Mouse (Mus musculus) pancreas, adult 10 weeks (tissue): ENCODE results near the gene Rnf41. TPM values are rescaled to one million over a fixed set of nuclear protein-coding genes. Genes with fewer than 3 reads are reported as not detected.

Source experiments
- polyA plus RNA-seq: library from polyadenylated mRNA; stranded (reverse); fragments of 350-450 nt; fragmentation: Illumina TruSeq; extraction: RNeasy Lipid Tissue Mini Kit (QIAGEN cat#74804); gene quantifications from one replicate; pipeline ENCODE4 v1.2.3, GENCODE M21; 2015; ENCODE audit warnings: low read depth, low replicate concordance; ENCODE audit not compliant: insufficient read depth

Rnf41 gene
- 6.6 TPM for polyA plus RNA-seq

DNA sequence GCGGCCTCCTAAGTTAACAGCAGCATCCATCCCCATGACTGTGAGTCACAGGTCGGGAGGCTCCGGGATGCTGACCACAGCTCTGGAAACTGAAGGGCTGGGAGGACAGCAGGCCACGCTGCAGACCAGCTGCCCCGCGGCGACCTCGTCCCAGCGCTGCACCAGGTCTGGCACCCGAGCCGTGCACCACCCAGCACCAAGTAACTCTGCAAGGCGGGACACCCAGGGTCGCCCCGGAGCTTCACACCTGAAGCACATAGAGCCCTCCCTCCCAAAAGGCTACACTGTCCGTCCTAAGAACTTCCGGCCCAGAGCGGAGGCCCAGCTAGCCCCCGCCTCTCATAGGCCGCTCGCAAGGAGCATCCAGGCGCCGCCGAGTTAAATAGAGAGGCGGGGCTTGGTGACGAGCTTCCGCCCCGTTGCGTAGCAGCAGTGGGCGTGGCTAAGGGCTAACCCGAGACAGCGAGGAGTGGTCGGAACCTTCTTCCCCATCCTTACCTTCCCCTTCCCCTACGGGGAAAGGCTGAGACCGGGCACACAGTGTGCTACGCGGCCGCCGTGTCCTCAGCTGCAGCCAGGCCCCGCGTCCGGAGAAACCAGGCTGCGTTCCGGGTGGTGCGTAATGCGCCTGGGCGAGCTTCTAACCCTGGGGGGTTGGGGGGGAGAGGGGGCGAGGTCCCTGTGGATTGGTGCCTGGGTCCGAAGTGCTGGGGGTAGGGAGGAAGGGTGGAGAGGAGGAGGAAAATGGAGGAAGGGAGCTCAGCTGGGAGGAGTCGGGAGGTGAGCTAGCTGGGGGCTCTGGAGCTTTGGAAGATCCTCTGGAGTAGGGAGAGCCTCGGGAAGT is at the start of gene Rnf41, which contains the start of gene Nabp2:
Gene Rnf41, plus strand, starts transcription at position 447 of the 844 bp plus-strand sequence.
Gene Nabp2, minus strand, starts transcription at position 282 of the 844 bp plus-strand sequence.

DNA sequence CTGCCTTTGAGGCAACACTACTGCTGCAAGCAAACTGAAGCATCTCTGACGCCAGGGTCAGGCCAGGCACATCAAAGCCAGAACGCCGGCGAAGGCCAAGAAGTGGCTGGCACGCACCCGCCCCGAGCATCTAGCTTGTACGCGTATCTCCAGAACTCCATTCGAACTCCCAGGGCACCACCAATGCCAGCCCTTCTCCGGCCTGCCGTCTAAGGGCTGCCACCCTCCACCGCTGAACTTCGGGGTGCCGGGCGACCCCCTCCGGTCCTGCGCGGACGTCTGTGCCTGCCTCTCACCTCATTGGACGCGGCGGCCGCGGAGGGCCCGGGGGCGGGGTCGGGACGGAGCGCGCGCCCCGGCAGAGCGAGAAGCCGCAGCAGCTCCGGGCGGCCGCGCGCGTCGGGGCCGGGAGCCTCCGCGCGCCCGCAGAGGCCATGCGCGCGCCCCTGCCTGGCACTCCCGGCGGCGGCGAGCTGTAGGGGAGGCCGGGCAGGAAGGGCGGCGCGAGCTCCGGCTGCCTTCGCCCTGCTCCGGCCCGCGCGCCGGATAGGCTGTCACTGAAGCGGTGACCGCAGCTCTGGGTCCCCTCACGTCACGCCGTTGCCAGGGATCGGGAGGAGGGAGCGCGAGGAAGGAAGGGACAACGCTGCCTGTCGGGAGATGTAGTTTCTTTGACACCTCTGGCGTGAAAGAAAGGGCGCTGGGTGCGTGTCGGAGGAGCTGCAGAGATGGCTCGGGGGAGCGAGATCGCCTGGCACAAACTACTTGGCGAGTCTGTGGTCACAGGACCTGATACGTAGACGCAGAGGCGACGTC is 42.8 kb upstream of the Rnf41 start, which contains the start of gene Coq10a:
Gene Coq10a, minus strand, starts transcription at position 596 of the 816 bp plus-strand sequence.

GRCm38 (mm10) chr10:128376455-128377211 is 34.8 kb upstream of the Rnf41 start, which contains the start of gene Ankrd52:
Gene Ankrd52, plus strand, starts transcription at chr10:128377115.

GRCm38 (mm10) chr10:128401056-128401455 is 10.4 kb upstream of the Rnf41 start, which contains the start of gene Slc39a5:
Gene Slc39a5, minus strand, starts transcription at chr10:128401229.

DNA sequence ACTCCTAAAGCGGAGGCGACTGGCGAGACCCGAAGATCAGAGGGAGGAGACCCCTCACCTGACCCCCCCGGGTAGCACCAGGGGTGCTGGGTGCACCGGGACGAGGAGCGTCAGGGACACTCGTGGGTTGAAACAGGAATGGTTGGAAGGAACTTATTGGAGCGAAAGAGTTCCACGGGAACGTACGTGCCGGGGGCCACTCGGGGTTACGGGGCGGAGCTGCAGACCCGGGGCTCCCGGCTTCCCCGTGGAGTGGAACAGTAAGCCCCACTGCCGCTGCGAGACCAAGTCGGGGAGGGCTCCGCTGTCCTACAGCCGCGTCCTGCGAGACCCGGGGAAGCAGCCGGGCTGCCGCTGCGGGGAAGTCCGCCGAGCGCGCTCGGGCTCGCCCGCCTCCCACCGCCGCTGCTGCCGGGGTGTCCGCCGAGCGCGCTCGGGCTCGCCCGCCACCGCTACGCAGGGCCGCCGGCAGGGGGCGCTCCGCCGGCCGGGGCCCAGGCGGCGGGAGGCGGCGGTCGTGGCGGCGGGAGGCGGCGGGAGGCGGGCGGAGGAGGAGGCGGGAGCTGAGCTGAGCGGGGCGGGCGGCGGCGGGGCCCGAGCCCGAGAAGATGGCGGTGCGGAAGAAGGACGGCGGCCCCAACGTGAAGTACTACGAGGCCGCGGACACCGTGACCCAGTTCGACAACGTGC is 47.4 kb downstream of the Rnf41 start, which contains the start of gene Smarcc2:
Gene Smarcc2, plus strand, starts transcription at position 530 of the 690 bp plus-strand sequence.

Other genes starting within 250 kb of the Rnf41 start
- 11.2 TPM for gene Rbms2, start 231.4 kb upstream of the Rnf41 start, polyA plus RNA-seq
- 37.5 TPM for gene Gls2, start 217.2 kb upstream of the Rnf41 start, polyA plus RNA-seq
- gene Spryd4, start 199.8 kb upstream of the Rnf41 start, polyA plus RNA-seq = 6.0 TPM
- not detected for gene Mip, start 185.8 kb upstream of the Rnf41 start, polyA plus RNA-seq
- gene Timeless, start 179.6 kb upstream of the Rnf41 start, polyA plus RNA-seq = 5.8 TPM
- not detected for gene Apon, start 157.6 kb upstream of the Rnf41 start, polyA plus RNA-seq
- gene Apof, start 143.0 kb upstream of the Rnf41 start, polyA plus RNA-seq = not detected
- 12.1 TPM for gene Stat2, start 141.1 kb upstream of the Rnf41 start, polyA plus RNA-seq
- not detected for gene Il23a, start 112.9 kb upstream of the Rnf41 start, polyA plus RNA-seq
- 14.3 TPM for gene Pan2, start 108.3 kb upstream of the Rnf41 start, polyA plus RNA-seq
- gene Cnpy2, start 89.2 kb upstream of the Rnf41 start, polyA plus RNA-seq = 55.2 TPM
- gene Cs, start 73.9 kb upstream of the Rnf41 start, polyA plus RNA-seq = 18.2 TPM
- 21.3 TPM for gene Coq10a, start 42.7 kb upstream of the Rnf41 start, polyA plus RNA-seq
- 5.5 TPM for gene Ankrd52, start 34.5 kb upstream of the Rnf41 start, polyA plus RNA-seq
- 127 TPM for gene Slc39a5, start 10.4 kb upstream of the Rnf41 start, polyA plus RNA-seq
- 17.0 TPM for gene Nabp2, start 165 bp upstream of the Rnf41 start, polyA plus RNA-seq
- gene Smarcc2, start 47.6 kb downstream of the Rnf41 start, polyA plus RNA-seq = 24.6 TPM
- 403 TPM for gene Myl6, start 82.5 kb downstream of the Rnf41 start, polyA plus RNA-seq
- gene Myl6b, start 87.0 kb downstream of the Rnf41 start, polyA plus RNA-seq = not detected
- 15.7 TPM for gene Esyt1, start 114.2 kb downstream of the Rnf41 start, polyA plus RNA-seq
- gene Zc3h10, start 136.1 kb downstream of the Rnf41 start, polyA plus RNA-seq = 2.5 TPM
- gene Rpl41, start 137.6 kb downstream of the Rnf41 start, polyA plus RNA-seq = 2,737 TPM
- 20.2 TPM for gene Pa2g4, start 154.3 kb downstream of the Rnf41 start, polyA plus RNA-seq
- 2.9 TPM for gene Erbb3, start 178.0 kb downstream of the Rnf41 start, polyA plus RNA-seq
- gene Rps26, start 215.1 kb downstream of the Rnf41 start, polyA plus RNA-seq = 365 TPM
- 0.70 TPM for gene Ikzf4, start 234.3 kb downstream of the Rnf41 start, polyA plus RNA-seq